Mouse (Mus musculus): ENCODE data around the gene Casz1.

- TF ChIP-seq ZNF384 (IDR thresholded peaks at IDR 0.05; ENCODE audit: low read depth, low read length) (no peak), HCFC1 (IDR thresholded peaks at IDR 0.05; ENCODE audit: borderline replicate concordance, insufficient read depth, low read length) (no peak), ZC3H11A (IDR thresholded peaks at IDR 0.05; ENCODE audit: borderline replicate concordance, low read depth, low read length) (no peak)
Observed at GRCm38 (mm10) chr4:148881001-148881669, 76.9 kb downstream of the Casz1 start.

Measured in ES-E14 (cell line).